Mouse (Mus musculus): ENCODE results near the gene Rab4b.

DNA sequence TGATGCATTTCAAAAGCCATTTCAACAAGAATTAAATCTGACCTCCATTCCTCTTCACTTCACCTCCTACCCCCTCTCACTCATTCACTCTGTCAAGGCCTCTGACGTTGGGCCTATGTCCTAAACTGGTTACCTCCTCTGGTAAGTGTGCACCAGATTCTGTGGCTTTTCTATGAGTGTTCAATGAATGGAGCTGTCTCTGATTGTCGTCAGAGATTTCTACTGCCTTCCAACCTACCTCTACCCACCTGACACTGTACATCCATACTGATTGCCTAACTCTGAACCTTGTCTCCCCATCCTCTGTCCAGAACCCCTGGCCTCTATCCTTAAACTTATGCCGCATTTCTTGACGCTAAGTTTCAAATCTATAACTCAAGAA, 763 bp downstream of the Rab4b start:
- TF ChIP-seq EP300 (IDR thresholded peaks at IDR 0.05; ENCODE audit: low read depth), result no peak; the same call in 1 of the 2 replicates
- TF ChIP-seq CTCF (IDR thresholded peaks at IDR 0.05; ENCODE audit: low read depth), result no peak

Measured in liver, postnatal 0 days (tissue).